Mouse (Mus musculus) Muller cell, postnatal 12 days (primary cell): Measurements from ENCODE around the gene Soat2.
"Not testable (repeated sequence)": the region's sequence is repeated elsewhere in the genome, so short reads cannot be mapped to it uniquely, and the experiment has no call there.

Experiments used
- DNase-seq: peaks from one replicate; pipeline ENCODE4 v3.0.0-alpha.2; 2015; ENCODE audit errors: inconsistent ontology term

Soat2 gene

GRCm38 (mm10) chr15:102147674-102148402 is 2.5 kb upstream of the Soat2 start:
- no peak for DNase-seq

GRCm38 (mm10) chr15:102149561-102149960 is 765 bp upstream of the Soat2 start:
- DNase-seq: no peak

GRCm38 (mm10) chr15:102152646-102153045 is 2.3 kb downstream of the Soat2 start:
- no peak for DNase-seq

- DNase-seq: not testable (repeated sequence)
Measured at GRCm38 (mm10) chr15:102155006-102155405, 4.7 kb downstream of the Soat2 start.

GRCm38 (mm10) chr15:102156836-102157235 is 6.5 kb downstream of the Soat2 start:
- no peak for DNase-seq

- no peak for DNase-seq
Measured at GRCm38 (mm10) chr15:102160415-102161060, 10.2 kb downstream of the Soat2 start.

GRCm38 (mm10) chr15:102163900-102164693 is 13.8 kb downstream of the Soat2 start:
- DNase-seq: no peak

GRCm38 (mm10) chr15:102165468-102166100 is 15.3 kb downstream of the Soat2 start:
- no peak for DNase-seq

GRCm38 (mm10) chr15:102167620-102168021 is 17.3 kb downstream of the Soat2 start:
- DNase-seq: peak; percentile 72

GRCm38 (mm10) chr15:102169064-102169463 is 18.7 kb downstream of the Soat2 start:
- DNase-seq: no peak

- DNase-seq: no peak
Measured at GRCm38 (mm10) chr15:102173581-102173980, 23.3 kb downstream of the Soat2 start.

- DNase-seq: no peak
Measured at GRCm38 (mm10) chr15:102175736-102176319, 25.5 kb downstream of the Soat2 start.

- no peak for DNase-seq
Measured at GRCm38 (mm10) chr15:102176571-102177316, 26.4 kb downstream of the Soat2 start.

- DNase-seq: no peak
Measured at GRCm38 (mm10) chr15:102177417-102177816, 27.1 kb downstream of the Soat2 start.

GRCm38 (mm10) chr15:102178279-102178678 is 28.0 kb downstream of the Soat2 start:
- peak; percentile 26 for DNase-seq

- no peak for DNase-seq
Measured at GRCm38 (mm10) chr15:102179106-102179505, 28.8 kb downstream of the Soat2 start.

GRCm38 (mm10) chr15:102179924-102180323 is 29.6 kb downstream of the Soat2 start:
- no peak for DNase-seq

- DNase-seq: no peak
Measured at GRCm38 (mm10) chr15:102183076-102183475, 32.8 kb downstream of the Soat2 start.

GRCm38 (mm10) chr15:102186239-102186638 is 35.9 kb downstream of the Soat2 start:
- no peak for DNase-seq

GRCm38 (mm10) chr15:102188096-102188495 is 37.8 kb downstream of the Soat2 start:
- DNase-seq: no peak

GRCm38 (mm10) chr15:102188883-102189282 is 38.6 kb downstream of the Soat2 start:
- DNase-seq: no peak
